ENCODE assay signal across 14 mouse cellular contexts in the genomic region with DNA sequence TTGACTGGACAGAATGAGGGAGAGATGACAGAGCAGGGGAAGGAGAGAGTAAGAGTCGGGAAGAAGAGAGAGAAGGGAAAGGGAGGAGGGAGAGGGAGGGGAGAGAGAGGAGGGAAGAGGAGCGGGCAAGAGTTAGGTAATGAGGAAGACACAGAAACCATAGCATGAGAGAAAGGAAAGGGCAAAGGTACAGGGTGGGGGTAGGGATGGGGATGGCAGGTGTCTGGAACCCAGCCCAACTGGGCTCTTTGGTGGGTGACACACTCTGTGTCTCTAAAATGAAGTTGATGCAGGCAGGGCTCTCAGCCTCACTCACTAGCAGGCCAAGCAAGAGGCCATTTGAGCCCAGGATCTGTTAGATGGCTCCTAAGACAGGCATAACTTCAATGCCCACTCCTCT.
"Had no signal": no experiment of that assay in that cellular context is flagged by ENCODE, and none has a peak within 500 bp of the region (broad histone marks: within the 10 kb centered on the region; RNA-seq: fewer than 3 reads in every experiment).

No protein-coding gene starts in this region.

- H3K36me3 ChIP-seq: limb, embryonic 10.5 days; liver, embryonic 15.5 days; midbrain, embryonic 13.5 days; neural tube, embryonic 12.5 days had no signal

- H3K9ac ChIP-seq: liver, embryonic 15.5 days; midbrain, embryonic 13.5 days; neural tube, embryonic 12.5 days had no signal

- H3K4me1 ChIP-seq: limb, embryonic 10.5 days; liver, embryonic 15.5 days; neural tube, embryonic 12.5 days had no signal

- H3K9me3 ChIP-seq: liver, embryonic 15.5 days had no signal

- H3K27me3 ChIP-seq: liver, embryonic 15.5 days; midbrain, embryonic 13.5 days had no signal

- DNase-seq: kidney, postnatal 36 days; layer of hippocampus, adult 9-11 months; lung, adult 2 months; lung, postnatal 36 days; spleen, adult 18-20 months; thymus, adult 18-20 months; thymus, postnatal 14 days had no signal

- H3K4me2 ChIP-seq: liver, embryonic 11.5 days; liver, embryonic 15.5 days; midbrain, embryonic 13.5 days; neural tube, embryonic 12.5 days had no signal

- H3K27ac ChIP-seq: kidney, postnatal 0 days; limb, embryonic 10.5 days; liver, embryonic 15.5 days; neural tube, embryonic 12.5 days had no signal

- H3K4me3 ChIP-seq: limb, embryonic 10.5 days; liver, embryonic 15.5 days; midbrain, embryonic 13.5 days; neural tube, embryonic 12.5 days had no signal

- ATAC-seq: lung, postnatal 0 days had no signal
